Mouse (Mus musculus) testis, adult 2 months (tissue): ENCODE data around the gene Timm8a2.

Source experiments
- CTCF ChIP-seq: fragments of 200-500 bp; IDR thresholded peaks from 2 replicates; pipeline ENCODE4 v1.5.1; 2012; ENCODE audit warnings: low read depth, mild to moderate bottlenecking, inconsistent platforms, low read length, moderate library complexity; ENCODE audit not compliant: control insufficient read depth, insufficient read depth, insufficient replicate concordance
- POLR2A ChIP-seq: fragments of 200-500 bp; IDR thresholded peaks from 2 replicates; pipeline ENCODE4 v1.6.1; 2012; ENCODE audit warnings: low read depth, mild to moderate bottlenecking, inconsistent platforms, low read length, moderate library complexity; ENCODE audit not compliant: control insufficient read depth

DNA sequence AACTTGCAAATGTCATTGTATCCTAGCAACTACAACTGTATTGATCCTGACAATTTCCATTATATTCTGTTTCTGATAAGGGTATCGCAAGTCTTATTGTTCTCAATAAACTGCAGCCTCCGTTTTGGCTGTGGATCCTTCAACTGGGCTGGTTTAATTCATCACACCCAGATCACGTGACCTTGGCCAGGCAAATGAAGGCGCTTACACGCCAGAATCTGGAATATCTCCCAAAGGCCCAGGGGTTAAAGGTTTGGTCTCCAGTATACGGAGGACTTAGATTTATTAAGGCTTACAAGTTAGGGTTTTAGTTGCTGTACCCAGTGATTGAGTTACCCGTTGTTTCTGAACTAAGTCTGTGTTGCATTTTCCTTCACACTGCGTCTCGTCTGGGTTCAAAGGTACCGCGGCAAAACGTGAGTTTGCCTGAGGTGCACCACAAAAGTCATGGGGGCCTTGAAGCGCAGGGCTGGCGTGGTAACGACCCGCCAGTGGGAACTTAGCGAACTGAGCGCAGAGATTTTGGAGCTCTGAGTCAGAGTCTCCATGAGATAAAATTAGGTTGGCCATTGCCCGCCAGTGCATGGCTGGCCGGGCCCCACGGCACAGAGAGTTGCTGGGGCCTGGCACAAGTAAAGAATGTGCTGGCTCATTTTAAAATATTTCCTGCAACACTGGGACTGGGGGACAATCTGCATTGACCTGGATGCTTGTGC lies 41.2 kb downstream of the Timm8a2 start:
- TF ChIP-seq CTCF (no peak), POLR2A (no peak)
